Mouse (Mus musculus) G1E (cell line): ENCODE results near the gene Higd1a.

Source experiments
- CTCF ChIP-seq: IDR thresholded peaks from 2 replicates; pipeline ENCODE4 v1.5.1; 2012; ENCODE audit warnings: low read depth, low read length, inconsistent platforms, mixed read lengths
- GATA1 ChIP-seq: IDR thresholded peaks from 2 replicates; pipeline ENCODE4 v1.6.1; 2012; ENCODE audit warnings: borderline replicate concordance, low read length, inconsistent platforms, mixed read lengths
- GATA2 ChIP-seq: IDR thresholded peaks from 2 replicates; pipeline ENCODE4 v1.6.1; 2012; ENCODE audit warnings: low read depth, low read length, inconsistent platforms, borderline replicate concordance
- POLR2AphosphoS5 ChIP-seq: IDR thresholded peaks from 2 replicates; pipeline ENCODE4 v1.6.1; 2012; ENCODE audit warnings: low read depth, low read length, inconsistent platforms; ENCODE audit not compliant: insufficient replicate concordance
- TAL1 ChIP-seq: conservative IDR thresholded peaks from 2 replicates; pipeline ENCODE4 v1.6.1; 2012; ENCODE audit warnings: low read depth, low read length, inconsistent platforms, mixed read lengths

DNA sequence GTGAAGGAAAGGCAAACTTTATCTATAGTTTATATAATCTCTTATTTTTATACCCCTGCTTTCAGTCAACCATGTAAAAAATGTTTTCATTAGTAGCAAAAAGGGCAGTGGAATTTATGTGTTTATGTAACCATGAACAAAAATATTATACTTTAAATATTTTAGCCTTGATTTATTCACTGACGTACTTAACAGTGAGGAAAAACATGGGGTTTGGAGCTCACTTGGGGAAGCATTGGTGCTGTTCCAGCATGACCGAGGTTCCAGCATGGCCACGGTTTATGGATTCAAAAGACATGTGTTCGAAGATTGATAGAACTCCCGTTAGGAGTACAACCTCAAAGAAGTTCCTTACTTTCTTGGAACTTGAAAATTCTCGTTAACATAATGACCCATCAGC, 10.1 kb upstream of the Higd1a start:
- no peak for TF ChIP-seq GATA1
- TF ChIP-seq CTCF: no peak
- no peak for TF ChIP-seq POLR2AphosphoS5
- no peak for TF ChIP-seq GATA2
- TF ChIP-seq TAL1: no peak
